Mouse (Mus musculus): Measurements from ENCODE around the gene Galnt4.
A peak's percentile ranks its signal among the peaks of the same experiment; 100 is the strongest.

DNA sequence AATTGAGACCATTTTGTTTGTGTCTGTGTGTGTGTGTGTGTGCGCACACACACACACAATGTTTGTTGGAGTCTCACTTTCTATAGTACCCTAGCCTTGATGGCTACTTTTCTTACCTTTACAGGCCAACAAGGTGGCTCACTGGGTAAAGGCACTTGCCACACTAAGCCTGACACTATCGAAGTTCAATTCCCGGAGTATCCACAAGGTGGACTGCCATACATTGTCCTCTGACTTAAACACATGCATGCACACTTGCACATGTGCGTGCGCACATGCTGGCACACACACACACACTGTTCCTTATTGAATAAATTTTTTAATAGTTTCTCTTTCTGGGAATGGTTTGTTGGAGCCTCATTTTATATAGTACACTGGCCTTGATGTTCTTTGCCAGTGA lies 48.8 kb downstream of the Galnt4 start:
- no peak for TF ChIP-seq POLR2A (IDR thresholded peaks at IDR 0.05; ENCODE audit: control insufficient read depth in 1 of 2, insufficient read depth in 1 of 2, low read depth in 1 of 2, low read length in 2 of 2, poor library complexity in 1 of 2)
- no peak for TF ChIP-seq E2F4 (IDR thresholded peaks at IDR 0.05; ENCODE audit: borderline replicate concordance, low read depth, low read length)
- TF ChIP-seq ELF1 (IDR thresholded peaks at IDR 0.05; ENCODE audit: low read depth, low read length) = no peak
- no peak for TF ChIP-seq ZC3H11A (IDR thresholded peaks at IDR 0.05; ENCODE audit: low read depth, low read length)
- no peak for TF ChIP-seq GATA1 (IDR thresholded peaks at IDR 0.05; ENCODE audit: low read depth, low read length)
- TF ChIP-seq TAL1 (IDR thresholded peaks at IDR 0.05; ENCODE audit: low read length) = no peak
- peak in 1 of 3 experiments; percentile 19; a peak in 1 of 6 replicates for TF ChIP-seq CTCF (IDR thresholded peaks at IDR 0.05 in 2 of 3, conservative IDR thresholded peaks at IDR 0.05 in 1 of 3; ENCODE audit: control insufficient read depth in 1 of 3, insufficient read depth in 1 of 3, low read depth in 2 of 3, low read length in 3 of 3, poor library complexity in 1 of 3, severe bottlenecking in 1 of 3)
- TF ChIP-seq HCFC1 (IDR thresholded peaks at IDR 0.05; ENCODE audit: low read depth, low read length) = no peak
- no peak for TF ChIP-seq USF1 (IDR thresholded peaks at IDR 0.05; ENCODE audit: low read depth, low read length)
- TF ChIP-seq SMC3 (IDR thresholded peaks at IDR 0.05; ENCODE audit: low read depth, low read length) = peak; percentile 22; the same call in 1 of the 2 replicates
- no peak for TF ChIP-seq EP300 (IDR thresholded peaks at IDR 0.05; ENCODE audit: low read depth in 1 of 2, low read length in 2 of 2)
- no peak for TF ChIP-seq GABPA (IDR thresholded peaks at IDR 0.05; ENCODE audit: low read depth, low read length)
- no peak for TF ChIP-seq NELFE (IDR thresholded peaks at IDR 0.05; ENCODE audit: low read depth, low read length)

Data from MEL (cell line).